Mouse (Mus musculus) spleen, postnatal 14 days (tissue): ENCODE measurements at regions not wholly inside any gene's neighbourhood (a gene's known extent, or its start where the extent isn't known, plus 50 kb on each side); places are given as distances from the start of the nearest gene placed in this dataset.
A peak's percentile ranks its signal among the peaks of the same experiment; 100 is the strongest.
"Not testable (repeated sequence)": the region's sequence is repeated elsewhere in the genome, so short reads cannot be mapped to it uniquely, and the experiment has no call there.

Experiments
- DNase-seq, 2 experiments: peaks; one replicate each; pipeline ENCODE4 v3.0.0; 2021 to 2022; ENCODE audit warnings: low spot score in 2 of 2

DNA sequence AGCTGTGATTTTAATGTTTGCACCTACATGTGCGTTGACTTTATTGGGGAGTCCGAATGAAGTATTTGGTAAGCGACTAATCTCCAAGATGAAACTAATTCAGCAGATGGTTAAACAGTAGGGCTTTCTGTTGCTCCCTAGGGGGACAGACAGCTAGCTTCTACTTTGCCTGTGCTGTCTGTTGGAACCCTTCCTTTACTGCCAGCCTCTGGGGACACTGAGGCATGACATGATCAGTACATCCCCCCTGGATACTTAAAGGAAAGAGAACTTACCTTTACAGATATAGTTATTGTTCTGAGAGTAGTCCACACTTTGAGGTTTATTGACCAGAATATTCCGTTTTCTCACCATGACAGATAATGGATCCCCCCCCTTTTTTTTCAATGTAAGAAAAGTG lies 289.8 kb upstream of the Ift57 start:
- DNase-seq: no peak

DNA sequence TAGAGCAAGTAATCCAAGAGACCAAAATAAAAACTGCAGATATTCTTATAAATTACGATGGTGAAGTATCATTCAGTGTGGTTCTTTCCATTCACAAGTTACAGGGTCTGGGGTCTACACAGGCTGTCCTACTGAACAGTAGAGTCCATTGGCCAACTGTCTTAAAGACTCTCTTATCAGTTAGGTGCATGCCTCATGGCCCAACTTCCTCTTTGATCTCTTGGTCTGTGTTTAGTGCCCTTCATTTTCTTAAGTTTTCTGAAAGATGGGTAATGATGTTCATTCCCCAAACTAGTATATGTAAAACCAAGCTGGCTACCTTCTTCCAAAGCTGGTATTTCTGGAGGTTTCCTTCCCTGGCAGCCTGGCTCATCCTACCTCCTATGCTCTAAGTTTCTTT lies 268.7 kb upstream of the Ift57 start:
- no peak for DNase-seq

DNA sequence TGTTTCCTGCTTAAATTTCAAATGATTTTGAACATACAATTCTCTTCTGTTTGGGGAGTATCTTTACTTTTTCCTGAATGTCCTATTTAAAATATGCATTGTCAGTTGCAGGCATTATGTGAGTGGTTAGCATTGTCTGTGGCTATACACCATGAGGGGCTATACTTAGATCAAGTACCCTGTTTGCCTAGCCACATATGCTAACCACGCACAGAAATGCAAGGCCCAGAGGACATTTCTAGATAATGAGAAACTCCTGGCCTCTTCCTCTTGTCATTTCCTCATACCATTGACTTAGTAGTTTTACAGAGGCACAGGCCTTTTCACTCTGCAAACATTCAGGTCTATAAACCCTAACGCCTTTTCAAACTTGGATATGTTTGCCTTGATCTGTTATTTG lies 267.1 kb upstream of the Ift57 start:
- DNase-seq: no peak

DNA sequence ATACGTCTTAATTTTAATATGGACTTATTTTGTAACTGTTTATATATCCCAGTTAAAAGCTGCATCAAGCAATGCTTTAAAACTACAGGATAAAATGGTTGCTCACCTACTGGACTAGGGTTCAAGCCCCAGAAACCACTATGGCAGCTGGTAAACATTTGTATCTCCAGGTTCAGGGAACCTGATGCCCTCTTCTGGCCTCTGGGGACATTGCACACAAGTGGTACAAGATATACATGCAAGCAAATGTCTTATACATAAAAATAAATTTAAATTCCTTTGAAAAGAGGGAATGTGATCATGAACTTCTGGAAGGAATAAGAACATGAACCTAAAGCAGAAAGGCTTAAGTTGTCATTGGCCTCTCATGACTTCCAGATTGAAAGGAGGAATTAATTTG lies 257.8 kb upstream of the Ift57 start:
- DNase-seq: no peak

DNA sequence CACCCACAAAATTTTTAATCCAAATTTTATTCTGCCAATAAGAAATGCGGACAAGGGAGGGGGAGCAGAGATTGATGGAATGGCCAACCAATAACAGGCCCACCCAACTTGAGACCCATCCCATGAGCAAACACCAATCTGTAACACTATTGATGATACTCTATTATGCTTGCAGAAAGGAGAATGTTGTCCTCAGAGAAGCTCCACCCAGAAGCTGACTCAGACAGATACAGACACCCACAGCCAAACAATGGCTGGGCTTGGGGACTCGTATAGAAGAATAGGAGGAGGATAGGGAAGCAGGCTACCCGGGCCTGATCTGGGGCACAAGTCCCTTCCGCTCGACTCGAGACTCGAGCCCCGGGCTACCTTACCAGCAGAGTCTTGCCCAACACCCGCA lies 251.7 kb upstream of the Ift57 start:
- DNase-seq: not testable (repeated sequence)

DNA sequence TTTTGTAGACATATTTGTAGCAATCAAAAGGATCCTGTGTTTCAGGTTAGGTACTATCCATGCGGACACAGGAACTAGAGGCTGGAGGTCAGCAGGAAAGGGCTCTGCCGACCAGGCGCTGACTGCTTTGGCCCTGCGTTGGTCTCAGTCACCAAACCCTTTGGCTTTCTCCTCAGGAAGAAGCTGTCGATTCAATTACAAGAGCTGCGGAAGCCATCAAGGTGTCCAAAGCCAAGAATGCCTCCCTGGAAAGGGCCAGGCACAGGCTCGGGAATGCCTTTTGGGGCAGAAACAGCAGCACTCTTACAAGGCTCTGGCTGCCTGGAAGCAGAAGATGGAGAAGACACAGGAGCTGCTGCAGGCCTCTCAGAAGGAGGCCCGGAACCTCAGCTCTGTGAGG lies 205.2 kb upstream of the Ift57 start:
- no peak for DNase-seq

DNA sequence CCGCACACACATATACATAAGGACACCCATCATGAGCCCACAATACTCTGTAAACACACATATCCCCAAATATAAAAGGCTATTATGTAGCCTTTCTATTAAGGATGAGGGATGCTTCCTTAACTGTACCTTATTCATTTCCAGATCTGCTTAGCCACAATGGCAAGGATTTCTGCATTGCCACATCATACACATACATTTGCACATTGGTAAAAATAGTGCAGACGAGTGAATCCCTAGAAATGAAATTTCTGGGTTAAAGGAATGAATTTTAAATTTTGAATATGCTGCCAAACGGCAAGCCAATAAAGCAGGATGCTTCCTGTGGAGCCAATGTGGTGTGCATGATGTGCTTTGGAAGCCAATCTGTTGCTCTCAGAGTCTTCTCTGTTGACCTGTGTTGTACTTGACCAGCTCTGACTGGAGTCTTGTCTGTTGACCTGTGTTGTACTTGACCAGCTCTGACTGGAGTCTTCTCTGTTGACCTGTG lies 201.5 kb upstream of the Ift57 start:
- no peak for DNase-seq

DNA sequence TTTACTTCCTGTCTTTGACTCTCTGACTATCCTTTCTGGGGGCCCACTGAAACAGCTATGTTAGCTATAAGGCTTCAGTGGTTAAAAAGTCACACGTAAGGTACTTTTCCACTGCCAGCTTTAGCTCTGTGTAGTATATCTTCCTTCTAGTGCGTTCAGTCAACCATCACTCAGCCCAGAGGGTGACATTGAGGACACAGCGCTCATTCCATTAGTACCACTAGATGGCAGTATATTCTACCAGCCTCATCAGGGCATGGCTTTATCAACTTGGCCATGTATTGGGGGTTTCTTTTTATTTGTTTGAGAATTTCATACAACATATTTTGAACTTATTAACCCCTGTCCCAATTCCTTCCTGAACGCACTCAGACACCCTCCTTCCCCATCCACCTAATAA lies 198.2 kb upstream of the Ift57 start:
- peak in 1 of 2 experiments; percentile 4 for DNase-seq

DNA sequence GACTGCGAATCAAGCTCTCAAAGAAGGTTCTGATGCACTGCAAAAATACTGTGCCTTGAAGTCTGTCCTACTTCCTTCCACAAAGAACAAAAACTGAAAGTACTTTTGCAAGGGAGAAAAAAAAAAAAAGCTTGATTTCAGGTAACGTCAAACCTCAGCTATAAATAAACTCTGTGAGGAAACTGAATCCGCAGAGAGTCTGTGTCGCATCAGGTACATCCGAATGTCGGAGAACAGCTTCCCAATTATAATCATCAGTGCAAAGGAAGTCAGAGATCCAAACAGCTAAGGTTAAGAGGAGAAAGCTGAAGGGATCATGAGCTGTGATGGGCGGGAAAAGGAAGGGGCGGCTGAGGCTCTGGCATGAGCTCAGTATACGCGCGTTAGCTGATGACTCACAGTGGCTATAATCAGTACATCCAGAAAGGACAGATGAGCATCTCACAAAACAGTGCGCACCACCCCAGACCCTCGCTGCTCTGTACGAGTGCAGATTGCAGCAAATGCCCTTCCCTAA lies 195.1 kb upstream of the Ift57 start:
- no peak for DNase-seq

DNA sequence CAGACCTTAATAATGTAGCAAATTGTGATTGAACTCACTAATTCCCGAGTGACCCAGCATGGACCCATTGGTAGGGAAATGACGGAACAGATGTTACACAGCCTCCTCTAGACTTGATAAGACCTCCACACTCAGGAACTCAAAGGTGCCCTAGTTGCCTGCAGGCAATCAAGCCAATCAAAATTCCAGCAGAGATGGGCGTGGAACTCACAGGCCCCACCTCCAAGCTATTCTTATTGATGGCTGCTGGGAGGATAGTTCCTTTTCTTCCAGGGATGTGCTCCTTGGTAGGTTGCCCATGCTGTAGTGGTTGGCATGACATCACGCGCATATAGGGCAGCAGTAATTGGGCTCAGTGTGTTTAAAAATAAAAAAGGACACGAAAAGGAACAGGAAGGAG lies 194.4 kb upstream of the Ift57 start:
- DNase-seq: no peak

DNA sequence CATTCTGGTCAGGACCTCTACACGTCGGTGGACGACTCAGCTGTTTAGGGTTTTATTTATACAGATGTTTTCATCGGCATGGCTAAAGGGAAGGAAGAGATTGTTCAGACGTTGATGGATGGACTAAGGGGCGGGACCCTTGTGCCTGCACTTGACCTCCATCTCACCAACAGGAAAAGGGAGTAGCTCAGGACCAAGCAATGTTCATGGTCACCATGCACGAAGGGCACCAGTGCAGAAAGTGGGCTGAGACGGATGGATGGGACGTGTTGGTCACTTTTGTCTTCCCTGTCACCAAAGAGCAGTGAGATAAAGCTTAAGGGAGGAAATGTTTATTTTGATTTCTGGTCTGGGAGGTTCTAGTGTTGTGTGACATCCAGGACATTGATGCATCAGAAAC lies 193.8 kb upstream of the Ift57 start:
- no peak for DNase-seq

DNA sequence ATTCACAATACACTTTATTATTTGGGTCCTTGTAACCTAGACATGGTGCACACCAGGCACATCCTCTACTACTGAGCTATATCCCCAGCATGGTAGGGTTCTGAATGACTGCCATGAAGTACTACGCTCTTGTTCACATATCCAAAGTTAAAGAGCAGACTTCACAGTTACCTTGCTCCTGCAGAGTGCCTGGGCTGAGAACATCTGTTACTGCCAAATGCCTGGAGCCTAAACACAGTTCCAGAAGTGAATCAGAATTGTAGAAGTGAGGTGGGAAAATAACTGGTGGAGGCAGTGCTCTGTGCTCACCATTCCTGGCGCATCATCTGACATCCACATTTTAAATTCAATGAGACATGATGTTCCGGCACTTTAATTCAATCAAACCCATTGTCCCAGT lies 180.2 kb upstream of the Ift57 start:
- no peak for DNase-seq

DNA sequence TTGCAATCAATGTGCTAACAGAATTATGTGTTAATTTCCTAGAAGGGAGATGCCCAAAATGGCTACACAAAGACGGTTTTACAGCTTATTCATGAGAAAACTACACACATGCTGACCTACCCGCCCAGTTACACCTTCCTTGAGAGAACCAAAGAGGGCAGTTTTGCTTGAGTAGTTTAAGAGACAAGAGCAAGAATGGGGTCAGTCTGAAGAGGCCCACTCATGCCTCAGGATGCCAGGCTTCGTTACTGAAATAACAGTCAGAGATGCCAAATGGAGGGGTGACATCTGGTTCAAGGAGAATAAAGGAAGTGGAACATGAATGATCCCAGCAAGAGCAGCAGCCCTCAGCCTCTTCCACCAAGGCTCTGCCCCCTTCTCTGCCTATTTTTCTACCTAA lies 178.6 kb upstream of the Ift57 start:
- no peak for DNase-seq

DNA sequence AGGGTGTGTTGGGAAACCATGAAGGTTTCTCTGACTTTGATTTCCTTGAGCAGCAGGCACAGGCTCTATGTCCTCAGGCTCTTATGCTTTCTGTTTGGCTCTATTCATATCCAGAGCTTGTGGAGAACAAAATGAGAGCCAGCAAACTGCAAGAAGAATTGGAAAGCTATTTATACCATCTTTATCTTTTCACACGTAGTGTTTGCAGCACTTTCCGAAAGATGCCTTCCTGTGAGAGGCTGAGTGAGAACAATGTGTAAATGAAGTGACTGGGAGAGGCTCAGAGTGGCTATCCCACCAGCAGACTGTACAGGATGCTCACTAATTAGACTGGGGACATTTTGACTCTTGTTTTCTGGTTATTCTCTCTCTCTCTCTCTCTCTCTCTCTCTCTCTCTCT lies 177.3 kb upstream of the Ift57 start:
- DNase-seq: no peak

DNA sequence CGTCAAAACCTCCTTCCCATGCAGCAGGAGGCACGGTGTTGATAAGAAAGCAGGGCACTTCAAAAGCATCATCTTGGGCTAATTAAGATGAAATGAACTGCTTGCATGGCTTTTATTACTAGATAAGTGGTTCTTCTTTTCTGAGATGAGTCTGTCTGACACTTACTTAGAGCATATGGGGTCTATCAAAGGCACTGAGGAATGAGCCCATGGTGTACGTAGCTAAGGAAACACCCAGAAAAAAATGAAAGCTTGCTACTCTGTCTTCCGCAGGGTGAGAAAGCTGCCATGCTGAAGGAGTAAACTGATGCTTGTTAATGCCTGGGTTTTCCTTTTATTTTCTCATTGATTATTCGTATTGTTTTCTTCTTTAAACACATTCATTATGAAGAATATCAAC lies 176.5 kb upstream of the Ift57 start:
- DNase-seq: no peak

DNA sequence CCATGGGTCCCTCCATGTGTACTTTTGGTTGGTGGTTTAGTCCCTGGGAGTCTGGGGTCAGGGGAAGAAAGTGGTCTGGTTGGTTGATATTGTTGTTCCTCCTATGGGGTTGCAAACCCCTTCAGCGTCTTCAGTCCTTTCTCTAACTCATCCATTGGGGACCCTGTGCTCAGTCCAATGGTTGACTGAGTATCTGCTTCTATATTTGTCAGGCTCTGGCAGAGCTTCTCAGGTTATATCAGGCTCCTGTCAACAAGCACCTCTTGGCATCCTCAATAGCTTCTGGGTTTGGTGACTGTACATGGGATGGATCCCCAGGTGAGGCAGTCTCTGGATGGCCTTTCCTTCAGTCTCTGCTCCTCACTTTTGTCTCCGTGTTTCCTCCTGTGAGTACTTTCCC lies 170.4 kb upstream of the Ift57 start:
- DNase-seq: not testable (repeated sequence)

DNA sequence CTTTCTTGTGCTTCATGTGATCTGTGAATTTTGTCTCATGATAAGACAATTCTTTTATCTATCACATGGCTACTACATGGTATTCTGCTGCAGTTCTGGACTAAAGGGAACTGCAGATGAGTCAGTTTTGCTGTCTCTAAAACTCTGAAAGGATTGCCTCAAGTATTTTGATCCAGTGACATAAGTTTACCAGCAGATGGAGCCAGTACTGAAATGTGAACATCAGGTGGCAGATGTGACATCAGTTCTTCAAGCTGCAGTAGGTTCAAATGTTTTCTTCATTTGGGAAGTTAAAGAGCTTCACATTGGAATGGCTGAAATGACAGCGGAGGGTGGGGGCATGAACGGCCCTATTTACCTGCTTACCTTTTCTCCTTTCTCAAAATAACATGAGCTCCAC lies 170.0 kb upstream of the Ift57 start:
- DNase-seq: no peak

DNA sequence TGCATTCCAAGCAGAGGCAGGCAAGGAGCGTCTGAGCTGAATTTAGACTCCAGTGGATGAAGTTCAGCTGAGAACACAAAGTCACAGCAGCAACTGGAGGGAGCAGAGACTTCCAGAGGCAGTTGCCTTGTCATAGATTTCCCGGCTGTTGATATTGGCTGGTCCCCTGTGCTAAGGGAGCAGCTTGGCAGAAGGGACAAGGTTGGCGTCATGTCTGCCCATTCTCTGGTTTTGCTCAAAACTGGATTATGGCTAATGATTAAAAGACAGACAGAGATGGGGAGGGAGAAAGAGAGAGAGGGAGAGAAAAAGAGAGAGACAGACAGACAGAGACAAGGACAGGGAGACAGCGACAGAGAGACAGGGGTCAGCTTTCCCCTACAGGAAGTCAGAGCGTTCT lies 169.0 kb upstream of the Ift57 start:
- DNase-seq: no peak

DNA sequence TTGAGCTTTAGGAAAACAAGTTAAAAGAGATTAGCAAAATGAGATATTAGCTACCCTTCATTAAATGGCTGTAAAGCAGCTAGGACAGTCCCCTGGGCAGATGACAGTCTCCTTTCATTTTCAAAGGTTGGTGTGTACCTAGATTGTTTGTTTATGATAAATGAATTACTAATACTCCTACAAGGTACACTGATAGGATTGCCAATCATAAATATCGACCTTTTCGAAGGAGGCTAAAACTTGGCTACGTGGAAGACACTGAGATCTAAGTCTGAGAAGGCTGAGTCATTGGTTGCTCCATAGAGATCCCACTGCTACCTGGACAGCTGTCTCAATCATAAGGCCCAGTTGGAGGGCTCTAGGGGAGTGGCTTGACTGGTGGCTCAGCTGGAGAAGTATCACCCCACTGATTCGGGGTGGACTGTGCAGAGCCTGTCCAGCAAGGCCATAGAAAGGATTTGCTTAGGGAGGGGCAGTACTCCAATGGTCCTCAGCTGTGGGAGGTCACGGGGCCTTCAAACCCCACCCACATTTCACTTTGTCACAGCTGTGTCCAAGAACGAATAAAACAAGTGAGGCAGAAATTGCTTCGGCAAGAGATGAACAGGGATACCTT lies 166.9 kb upstream of the Ift57 start:
- no peak for DNase-seq

DNA sequence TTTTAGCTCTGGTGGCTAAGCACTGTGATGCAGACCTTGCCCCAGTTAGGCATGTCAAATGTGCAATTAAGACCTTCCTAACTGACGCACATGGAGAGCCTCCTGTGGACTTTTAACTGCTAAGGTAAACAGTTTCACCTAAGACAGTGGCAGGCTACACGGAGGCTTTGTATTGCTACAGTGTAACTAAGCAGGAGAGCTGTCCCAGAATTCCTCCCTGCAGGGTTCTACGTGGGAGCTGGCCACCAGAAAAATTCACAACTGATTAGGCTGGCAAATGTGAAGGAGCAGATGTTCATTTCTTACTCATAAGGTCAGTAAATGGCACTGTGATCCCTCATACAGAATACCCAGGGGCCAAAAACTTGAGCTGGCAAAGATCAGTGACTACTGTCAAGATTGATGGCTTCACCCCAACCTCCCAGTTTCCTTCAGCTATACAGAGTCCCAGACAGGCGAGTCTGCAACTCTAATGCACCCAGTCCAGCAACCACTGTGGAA lies 165.5 kb upstream of the Ift57 start:
- DNase-seq: no peak

DNA sequence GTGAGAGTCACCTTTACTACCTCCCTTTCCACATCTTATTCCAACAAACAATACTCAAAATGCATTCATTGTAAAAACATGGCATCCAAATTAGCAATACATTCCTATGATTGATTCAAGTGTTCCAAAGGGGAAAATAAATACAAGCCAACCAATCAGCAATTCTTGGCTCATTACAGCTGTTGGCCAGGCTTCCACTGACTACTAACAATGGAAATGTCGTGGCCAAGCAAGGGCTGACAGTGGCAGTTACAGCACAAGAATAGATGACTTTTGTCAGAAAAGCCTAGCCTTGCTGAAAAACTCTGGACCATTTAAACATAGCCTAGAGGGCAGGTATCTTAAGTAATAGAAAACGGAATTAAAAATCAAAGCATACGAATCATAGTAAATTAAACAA lies 148.8 kb upstream of the Ift57 start:
- no peak for DNase-seq

DNA sequence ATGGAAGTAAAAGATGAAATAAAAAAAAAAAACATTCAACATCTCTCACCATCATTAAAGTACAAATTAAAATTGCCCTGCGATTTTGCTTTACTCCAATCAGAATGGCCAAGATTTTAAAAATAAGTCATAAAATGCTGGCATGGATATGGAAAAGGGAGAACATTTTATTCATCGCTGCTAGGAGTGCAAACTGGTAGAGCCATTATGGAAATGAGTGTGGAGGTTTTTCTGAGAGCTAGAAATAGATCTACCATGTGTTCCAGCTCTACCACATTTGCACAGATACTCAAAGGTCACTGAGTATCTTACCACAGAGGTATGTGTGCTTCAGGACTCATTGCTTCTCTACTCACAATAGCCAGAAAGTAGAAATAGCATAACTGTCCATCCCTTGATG lies 129.0 kb upstream of the Ift57 start:
- DNase-seq: no peak

DNA sequence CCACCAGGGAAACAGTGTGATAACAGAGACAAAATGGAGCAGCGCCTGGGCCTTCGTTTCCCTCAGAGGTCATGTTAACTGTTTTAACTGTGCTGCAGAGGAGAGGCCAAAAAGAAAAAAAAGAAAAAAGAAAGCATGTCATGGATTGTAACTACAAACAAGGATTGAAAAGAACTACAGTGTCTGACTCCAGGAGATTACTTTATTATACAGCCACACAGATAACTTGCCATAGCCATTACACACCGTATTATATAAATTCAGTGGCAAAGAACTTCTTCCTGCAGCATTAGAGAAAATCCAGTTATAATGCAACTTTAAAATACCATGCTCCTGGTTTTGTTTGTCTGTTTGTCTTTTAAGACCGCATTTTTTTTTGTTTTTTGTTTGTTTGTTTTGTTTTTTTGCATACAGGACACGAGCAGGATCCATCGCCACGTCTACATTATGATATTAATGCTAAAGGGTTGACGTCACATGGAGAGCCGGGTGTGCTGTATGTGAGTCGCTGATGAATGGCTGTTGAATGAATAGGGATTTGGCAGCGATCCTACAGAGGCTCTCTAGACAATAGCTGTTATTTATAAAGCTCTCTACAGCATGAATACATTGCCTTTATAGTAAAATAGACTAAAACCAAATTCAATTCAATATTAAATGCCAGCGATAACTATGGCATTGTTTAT lies 126.4 kb upstream of the Ift57 start:
- no peak for DNase-seq

DNA sequence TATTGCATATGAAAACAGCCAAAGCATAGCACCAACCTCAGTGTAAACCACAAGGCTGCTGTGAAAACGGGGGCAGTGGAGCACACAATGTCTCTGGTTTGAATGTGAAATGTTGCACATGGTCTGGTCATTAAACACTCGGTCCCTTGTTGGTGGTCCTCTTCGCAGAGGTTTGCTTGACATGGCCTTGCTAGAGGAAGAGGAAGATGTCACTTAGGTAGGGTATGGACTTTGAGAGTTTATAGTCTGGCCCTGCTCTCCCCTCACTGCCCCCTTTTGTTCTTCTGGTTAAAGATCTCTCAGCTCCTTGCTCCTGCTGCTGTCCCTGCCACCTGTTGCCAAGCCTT lies 125.9 kb upstream of the Ift57 start:
- DNase-seq: no peak
